In the genomic region with DNA sequence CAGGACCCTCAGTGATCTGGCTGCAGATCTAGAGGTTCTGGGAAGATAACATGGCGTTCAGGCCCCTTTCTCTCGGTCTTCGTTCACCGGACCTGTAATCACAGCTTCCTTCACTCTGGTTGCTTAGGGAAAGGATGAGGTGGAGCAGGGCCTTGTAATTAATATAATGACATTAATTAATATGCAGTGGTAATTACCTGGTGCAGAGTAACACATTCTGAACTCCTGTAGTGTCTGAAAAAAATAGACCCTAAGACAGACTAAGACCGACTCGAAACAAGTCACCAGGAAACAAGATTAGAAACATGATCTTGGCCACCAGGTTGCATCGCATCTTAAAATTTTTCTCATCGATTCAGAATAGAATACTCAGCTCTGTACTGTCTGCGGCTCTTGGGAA, we compare ENCODE assay signal across 39 mouse cellular contexts. TPM values are rescaled to one million over a fixed set of nuclear protein-coding genes. Genes with fewer than 3 reads are reported as not detected.
"Had no signal": no experiment of that assay in that cellular context is flagged by ENCODE, and none has a peak within 500 bp of the region (broad histone marks: within the 10 kb centered on the region; RNA-seq: fewer than 3 reads in every experiment).

No protein-coding gene starts in this region.

- H3K27me3 ChIP-seq: heart, embryonic 12.5 days; hindbrain, embryonic 13.5 days; hindbrain, embryonic 15.5 days; kidney, embryonic 15.5 days; limb, embryonic 13.5 days; limb, embryonic 15.5 days had no signal

- H3K4me1 ChIP-seq: hindbrain, embryonic 13.5 days; hindbrain, embryonic 15.5 days had no signal

- H3K36me3 ChIP-seq: heart, embryonic 10.5 days; heart, embryonic 12.5 days; hindbrain, embryonic 13.5 days; hindbrain, embryonic 15.5 days; kidney, embryonic 15.5 days; limb, embryonic 13.5 days; limb, embryonic 15.5 days; liver, embryonic 12.5 days had no signal

- DNase-seq: gastrocnemius, adult 2 months; gastrocnemius, postnatal 10 days; gastrocnemius, postnatal 25 days; heart, adult 18-20 months; heart, postnatal 10 days; heart, postnatal 36 days; kidney, adult 11 months; kidney, adult 2 months; kidney, adult 9 months; kidney, postnatal 14 days; kidney, postnatal 36 days; layer of hippocampus, adult 9-11 months; layer of hippocampus, postnatal 36 days; left cerebral cortex, postnatal 4 days had no signal

- ATAC-seq: hindbrain, postnatal 0 days; intestine, embryonic 16.5 days; liver, embryonic 12.5 days had no signal

- H3K27ac ChIP-seq: gastrocnemius, adult 2 months; heart, embryonic 10.5 days; hindbrain, embryonic 13.5 days; hindbrain, embryonic 15.5 days; hindbrain, postnatal 0 days; kidney, embryonic 15.5 days; kidney, postnatal 0 days; limb, embryonic 13.5 days; limb, embryonic 15.5 days; liver, embryonic 12.5 days; liver, embryonic 14.5 days had no signal

- H3K4me2 ChIP-seq: heart, embryonic 12.5 days; hindbrain, embryonic 13.5 days; hindbrain, embryonic 15.5 days; kidney, embryonic 15.5 days; limb, embryonic 13.5 days; limb, embryonic 15.5 days; liver, embryonic 12.5 days had no signal

- H3K4me3 ChIP-seq: gastrocnemius, adult 2 months; heart, embryonic 10.5 days; heart, embryonic 12.5 days; hindbrain, embryonic 13.5 days; hindbrain, embryonic 15.5 days; kidney, embryonic 15.5 days; limb, embryonic 13.5 days; limb, embryonic 15.5 days; liver, embryonic 12.5 days had no signal

- H3K9me3 ChIP-seq: hindbrain, embryonic 15.5 days; limb, embryonic 15.5 days had no signal

- H3K9ac ChIP-seq: heart, embryonic 12.5 days; hindbrain, embryonic 13.5 days; hindbrain, embryonic 15.5 days; kidney, embryonic 15.5 days; limb, embryonic 13.5 days; limb, embryonic 15.5 days; liver, embryonic 12.5 days; liver, embryonic 14.5 days had no signal

RNA-seq across cellular contexts. Expression of gene Smco2, which starts 30.0 kb away (rescaled TPM):
- total RNA-seq: gastrocnemius, adult 2 months; gastrocnemius, postnatal 10 days; gastrocnemius, postnatal 25 days; hematopoietic stem cell, adult 5-6 weeks; hindbrain, postnatal 0 days; layer of hippocampus, adult 18-20 months; layer of hippocampus, adult 8-10 months; layer of hippocampus, postnatal 14 days; layer of hippocampus, postnatal 36 days; left cerebral cortex, adult 18-20 months; left cerebral cortex, postnatal 10 days; left cerebral cortex, postnatal 25 days; left cerebral cortex, postnatal 4 days; liver, adult 2 months had no signal
- polyA plus RNA-seq: heart, embryonic 10.5 days; heart, embryonic 12.5 days; hindbrain, embryonic 11.5 days; hindbrain, embryonic 13.5 days; hindbrain, embryonic 15.5 days; hindbrain, postnatal 0 days; intestine, embryonic 14.5 days; intestine, embryonic 16.5 days; kidney, adult 2 months; kidney, embryonic 15.5 days; kidney, postnatal 0 days; large intestine, adult 2 months; limb, embryonic 11.5 days; limb, embryonic 13.5 days; limb, embryonic 15.5 days; liver, embryonic 12.5 days; liver, embryonic 14.5 days; liver, embryonic 16.5 days had no signal
